Mouse (Mus musculus) effector memory CD4-positive, alpha-beta T cell, adult 7 months (primary cell): ENCODE data around the gene Gm12695. TPM values are rescaled to one million over a fixed set of nuclear protein-coding genes. Genes with fewer than 3 reads are reported as not detected.

Experiments used
- polyA plus RNA-seq: library from polyadenylated mRNA; unstranded; fragments of 100-300 nt; shearing (Covaris generic); gene quantifications from one replicate; pipeline ENCODE4 v1.2.1, GENCODE M21; 2017

The Gm12695 gene
- not detected for polyA plus RNA-seq

GRCm38 (mm10) chr4:96785086-96785485 is at the start of gene Gm12695:
TSS of gene Gm12695 (minus strand) at chr4:96785186.

Other genes with a start within 250 kb of the Gm12695 start
- gene Cyp2j6, start 231.5 kb downstream of the Gm12695 start, polyA plus RNA-seq = not detected
- gene Cyp2j9, start 193.6 kb downstream of the Gm12695 start, polyA plus RNA-seq = 0.49 TPM
- not detected for gene Cyp2j5, start 121.0 kb downstream of the Gm12695 start, polyA plus RNA-seq